Mouse (Mus musculus): ENCODE measurements at regions not wholly inside any gene's neighbourhood (a gene's known extent, or its start where the extent isn't known, plus 50 kb on each side); places are given as distances from the start of the nearest gene placed in this dataset.
"Not testable (repeated sequence)": the region's sequence is repeated elsewhere in the genome, so short reads cannot be mapped to it uniquely, and the experiment has no call there.

- DNase-seq (ENCODE audit: low read depth, low spot score), result no peak
- WGBS, result 87% methylated on average over 4 of the region's 4 CpGs
These were observed 68.2 kb upstream of the Klf13 start for GRCm38 (mm10) chr7:64006935-64007334.

- 73% methylated on average over 1 of the region's 1 CpGs for WGBS
These were observed 67.0 kb upstream of the Klf13 start for GRCm38 (mm10) chr7:64005765-64006164.

GRCm38 (mm10) chr7:64003904-64004303 is 65.2 kb upstream of the Klf13 start:
- WGBS, result 86% methylated on average over 5 of the region's 5 CpGs
- DNase-seq (ENCODE audit: low read depth, low spot score), result no peak

More at GRCm38 (mm10) chr7:64005765-64006164, 67.0 kb upstream of the Klf13 start:
- no peak for DNase-seq (ENCODE audit: low read depth, low spot score)

GRCm38 (mm10) chr7:64001611-64002111 is 62.9 kb upstream of the Klf13 start:
- 66% methylated on average over 9 of the region's 9 CpGs for WGBS
- DNase-seq (ENCODE audit: low read depth, low spot score), result no peak

- WGBS, result 33% methylated on average over 6 of the region's 6 CpGs
- DNase-seq (ENCODE audit: low read depth, low spot score), result no peak
These were observed 60.6 kb upstream of the Klf13 start for GRCm38 (mm10) chr7:63998995-63999960.

GRCm38 (mm10) chr7:63997997-63998396 is 59.3 kb upstream of the Klf13 start:
- 88% methylated on average over 3 of the region's 3 CpGs for WGBS
- no peak for DNase-seq (ENCODE audit: low read depth, low spot score)

- WGBS, result 91% methylated on average over 6 of the region's 6 CpGs
- DNase-seq (ENCODE audit: low read depth, low spot score), result no peak
These were observed 57.9 kb upstream of the Klf13 start for GRCm38 (mm10) chr7:63996581-63997098.

GRCm38 (mm10) chr7:63995255-63995980 is 56.7 kb upstream of the Klf13 start:
- DNase-seq (ENCODE audit: low read depth, low spot score), result no peak

GRCm38 (mm10) chr7:63994769-63995168 is 56.1 kb upstream of the Klf13 start:
- 75% methylated on average over 3 of the region's 3 CpGs for WGBS
- not testable (repeated sequence) for DNase-seq (ENCODE audit: low read depth, low spot score)

More at GRCm38 (mm10) chr7:63995255-63995980, 56.7 kb upstream of the Klf13 start:
- 84% methylated on average over 3 of the region's 3 CpGs for WGBS

GRCm38 (mm10) chr7:63992155-63992554 is 53.4 kb upstream of the Klf13 start:
- WGBS, result 95% methylated on average over 13 of the region's 13 CpGs
- no peak for DNase-seq (ENCODE audit: low read depth, low spot score)

GRCm38 (mm10) chr7:63991085-63992010 is 52.6 kb upstream of the Klf13 start:
- 88% methylated on average over 12 of the region's 12 CpGs for WGBS
- DNase-seq (ENCODE audit: low read depth, low spot score), result no peak

GRCm38 (mm10) chr7:63990312-63991028 is 51.8 kb upstream of the Klf13 start:
- 70% methylated on average over 8 of the region's 8 CpGs for WGBS
- no peak for DNase-seq (ENCODE audit: low read depth, low spot score)

GRCm38 (mm10) chr7:63989736-63990135 is 51.0 kb upstream of the Klf13 start:
- no peak for DNase-seq (ENCODE audit: low read depth, low spot score)
